Mouse (Mus musculus) adrenal gland, adult 2 months (tissue): Measurements from ENCODE around the gene Scap. TPM values are rescaled to one million over a fixed set of nuclear protein-coding genes. Genes with fewer than 3 reads are reported as not detected.

Experiments used
- DNase-seq: peaks from one replicate; pipeline ENCODE4 v3.0.0; 2021
- long read RNA-seq: library from polyadenylated mRNA; stranded (forward); transcript quantifications from one replicate; pipeline ENCODE4 v2.0.0, GENCODE M21; 2021
- polyA plus RNA-seq: library from polyadenylated mRNA; depleted of rRNA; stranded (reverse); fragments of >200 nt; gene quantifications from 2 replicates; pipeline ENCODE4 v1.2.3, GENCODE M21; 2012; rRNA removed
- total RNA-seq, 2 experiments: library from RNA; stranded (reverse); gene quantifications; 2 replicates each; pipeline ENCODE4 v1.2.3; 2021

The Scap gene
- total RNA-seq (100 to 1,000 TPM in 1 of 2 experiments, 10 to 100 TPM in 1; 98.3 to 148 TPM), polyA plus RNA-seq (99.4 and 112 TPM in 2 replicates)
- long read RNA-seq, full-length matches to known transcripts: 59 of 102 reads
- long read RNA-seq, partial matches to known transcripts: 27 of 102 reads
- long read RNA-seq, other reads (novel, unspliced or antisense): 16 of 102 reads

GRCm38 (mm10) chr9:110333135-110333895 lies at the start of gene Scap:
Scap (plus strand) TSS chr9:110333288.
- peak; percentile 97 for DNase-seq

- DNase-seq: no peak
Observed at GRCm38 (mm10) chr9:110284075-110284697, 48.9 kb upstream of the Scap start.

- no peak for DNase-seq
Observed at GRCm38 (mm10) chr9:110287321-110287924, 45.7 kb upstream of the Scap start.

- no peak for DNase-seq
Observed at GRCm38 (mm10) chr9:110293254-110293718, 39.8 kb upstream of the Scap start.

- no peak for DNase-seq
Observed at GRCm38 (mm10) chr9:110293873-110294415, 39.1 kb upstream of the Scap start.

- no peak for DNase-seq
Observed at GRCm38 (mm10) chr9:110294786-110295185, 38.3 kb upstream of the Scap start.

GRCm38 (mm10) chr9:110296867-110297627 lies 36.0 kb upstream of the Scap start:
- peak; percentile 87 for DNase-seq

- DNase-seq: peak; percentile 21
Observed at GRCm38 (mm10) chr9:110304516-110304915, 28.6 kb upstream of the Scap start.

- DNase-seq: peak; percentile 94
Observed at GRCm38 (mm10) chr9:110304969-110305651, 28.0 kb upstream of the Scap start, which contains the start of gene Elp6. Elp6 (plus strand) TSS chr9:110305173.

- DNase-seq: no peak
Observed at GRCm38 (mm10) chr9:110306371-110306770, 26.7 kb upstream of the Scap start.

- no peak for DNase-seq
Observed at GRCm38 (mm10) chr9:110314706-110315105, 18.4 kb upstream of the Scap start.

- DNase-seq: no peak
Observed at GRCm38 (mm10) chr9:110315410-110315809, 17.7 kb upstream of the Scap start.

- DNase-seq: no peak
Observed at GRCm38 (mm10) chr9:110315904-110316303, 17.2 kb upstream of the Scap start.

- DNase-seq: no peak
Observed at GRCm38 (mm10) chr9:110316503-110316902, 16.6 kb upstream of the Scap start.

GRCm38 (mm10) chr9:110320769-110321168 lies 12.3 kb upstream of the Scap start:
- no peak for DNase-seq

GRCm38 (mm10) chr9:110322972-110323371 lies 10.1 kb upstream of the Scap start:
- no peak for DNase-seq

- no peak for DNase-seq
Observed at GRCm38 (mm10) chr9:110324181-110324580, 8.9 kb upstream of the Scap start.

GRCm38 (mm10) chr9:110328178-110328577 lies 4.9 kb upstream of the Scap start:
- DNase-seq: no peak

GRCm38 (mm10) chr9:110328946-110329630 lies 4.0 kb upstream of the Scap start:
- peak; percentile 56 for DNase-seq

- DNase-seq: peak; percentile 44
Observed at GRCm38 (mm10) chr9:110329655-110330054, 3.4 kb upstream of the Scap start.
